Mouse (Mus musculus): ENCODE measurements around the gene D7Ertd443e.
A peak's percentile ranks its signal among the peaks of the same experiment; 100 is the strongest.

D7Ertd443e gene

GRCm38 (mm10) chr7:134289611-134290301 lies 95.7 kb downstream of the D7Ertd443e start:
- DNase-seq (ENCODE audit: low read depth, low spot score) = no peak

DNA sequence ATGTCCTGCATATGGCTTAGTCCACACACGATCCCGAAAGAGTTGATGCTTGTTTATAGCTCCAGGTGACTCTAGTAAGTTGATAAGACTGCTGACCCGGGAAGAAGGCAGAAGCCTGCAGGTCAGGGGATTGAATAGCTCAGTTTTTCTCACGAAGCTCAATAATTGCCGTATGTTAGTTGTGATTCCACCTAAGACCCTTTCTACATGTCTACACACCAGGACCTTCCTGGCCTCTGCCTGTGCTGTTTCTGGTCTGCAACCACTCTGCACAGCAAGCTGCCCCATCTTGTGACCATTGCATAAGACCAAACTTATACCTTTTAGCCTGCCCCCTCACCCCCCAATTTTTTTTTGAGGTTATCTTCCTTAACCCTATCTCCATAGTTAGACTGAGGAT lies 96.3 kb downstream of the D7Ertd443e start:
- DNase-seq (ENCODE audit: low read depth, low spot score) = no peak

- DNase-seq (ENCODE audit: low read depth, low spot score) = peak; percentile 21
These were observed 97.8 kb downstream of the D7Ertd443e start for GRCm38 (mm10) chr7:134287570-134288222.

DNA sequence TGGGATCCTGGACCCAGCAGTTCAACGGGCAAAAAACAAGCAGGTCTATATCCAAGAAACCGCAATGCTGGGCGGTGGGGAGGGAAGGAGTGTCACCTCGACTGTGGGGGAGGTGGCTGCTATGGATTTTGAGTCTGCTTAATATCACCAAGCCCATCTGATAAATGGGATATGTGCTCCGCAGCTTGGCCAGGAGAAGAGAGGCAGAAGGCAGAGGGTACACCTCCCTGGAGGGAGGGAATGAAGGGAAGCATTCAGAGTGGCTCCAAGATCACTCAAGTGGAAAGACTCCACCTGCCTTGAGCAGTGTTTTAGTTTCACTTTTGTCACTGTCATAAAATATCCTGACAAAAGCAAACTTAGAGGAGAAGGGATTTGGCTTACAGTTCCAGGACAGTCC lies 112.5 kb downstream of the D7Ertd443e start:
- peak; percentile 15 for DNase-seq (ENCODE audit: low read depth, low spot score)

- no peak for DNase-seq (ENCODE audit: low read depth, low spot score)
These were observed 113.0 kb downstream of the D7Ertd443e start for GRCm38 (mm10) chr7:134272421-134272820.

GRCm38 (mm10) chr7:134265783-134266182 lies 119.7 kb downstream of the D7Ertd443e start:
- no peak for DNase-seq (ENCODE audit: low read depth, low spot score)

DNA sequence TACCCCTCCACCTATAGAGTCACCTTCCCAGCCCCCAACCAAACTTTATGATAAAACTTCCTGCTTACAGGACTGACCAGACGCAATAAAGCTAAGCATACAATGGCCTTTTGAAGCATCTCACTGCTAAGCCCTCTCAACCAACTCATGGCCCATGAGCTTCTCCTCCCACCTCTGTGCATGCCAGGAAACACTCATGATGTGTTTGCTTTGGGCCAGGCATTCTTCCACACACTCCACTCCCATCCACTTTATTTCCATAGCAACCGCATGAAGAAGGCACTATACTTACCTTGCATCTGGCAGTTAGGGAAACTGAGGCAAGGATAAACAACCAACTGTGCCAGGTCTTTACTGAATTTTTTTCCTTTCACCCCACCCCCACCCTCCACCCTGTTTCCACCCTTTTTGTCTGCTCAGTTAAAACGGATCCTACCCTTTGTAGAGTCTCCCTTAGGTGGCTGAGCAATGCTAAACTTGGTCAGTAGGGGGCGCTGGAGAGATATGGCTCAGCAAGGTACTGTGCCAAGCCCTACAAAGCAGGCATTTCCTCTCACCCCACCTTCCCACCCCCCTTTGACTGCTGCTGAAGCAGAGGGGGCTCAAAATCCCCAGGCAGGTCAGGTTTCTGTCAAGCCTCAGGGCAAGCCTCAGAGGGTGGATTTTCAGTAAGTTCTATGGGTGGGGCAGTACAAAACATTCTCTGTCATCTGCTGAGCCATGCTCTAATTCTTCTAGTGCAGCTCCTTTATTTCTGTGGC lies 122.1 kb downstream of the D7Ertd443e start:
- DNase-seq (ENCODE audit: low read depth, low spot score) = peak; percentile 68

DNA sequence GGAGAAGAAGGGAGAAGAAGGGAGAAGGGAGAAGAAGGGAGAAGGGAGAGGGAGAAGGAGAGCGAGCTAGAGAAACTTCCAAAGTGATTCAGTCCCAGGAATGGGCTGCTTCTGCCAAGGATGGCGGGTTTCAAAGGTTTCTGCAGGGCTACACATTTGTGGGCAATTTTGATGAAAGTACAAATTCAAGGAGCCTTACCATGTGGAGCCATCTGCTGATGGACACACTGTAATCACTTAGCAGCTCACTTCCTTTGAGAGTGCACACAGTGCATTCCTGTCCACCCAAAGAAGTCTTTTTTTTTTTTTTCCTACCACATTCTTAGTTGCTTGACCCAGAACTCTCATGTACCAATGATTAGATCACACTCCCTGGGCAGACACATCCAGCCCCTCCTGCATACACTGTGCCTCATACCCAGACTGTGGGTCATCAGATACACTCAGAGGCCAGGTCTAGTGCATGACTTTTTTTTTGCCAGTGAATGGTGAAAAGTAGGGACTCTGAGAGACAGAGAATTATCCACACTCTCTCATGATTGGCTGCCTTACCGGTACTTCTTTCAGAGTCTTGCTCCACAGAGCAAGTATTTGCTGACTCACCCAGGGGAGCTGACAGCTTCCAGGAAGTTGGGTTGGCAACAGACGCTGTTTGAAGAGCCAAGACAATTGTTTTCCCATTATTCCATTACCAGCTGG lies 124.3 kb downstream of the D7Ertd443e start:
- peak; percentile 50 for DNase-seq (ENCODE audit: low read depth, low spot score)

DNA sequence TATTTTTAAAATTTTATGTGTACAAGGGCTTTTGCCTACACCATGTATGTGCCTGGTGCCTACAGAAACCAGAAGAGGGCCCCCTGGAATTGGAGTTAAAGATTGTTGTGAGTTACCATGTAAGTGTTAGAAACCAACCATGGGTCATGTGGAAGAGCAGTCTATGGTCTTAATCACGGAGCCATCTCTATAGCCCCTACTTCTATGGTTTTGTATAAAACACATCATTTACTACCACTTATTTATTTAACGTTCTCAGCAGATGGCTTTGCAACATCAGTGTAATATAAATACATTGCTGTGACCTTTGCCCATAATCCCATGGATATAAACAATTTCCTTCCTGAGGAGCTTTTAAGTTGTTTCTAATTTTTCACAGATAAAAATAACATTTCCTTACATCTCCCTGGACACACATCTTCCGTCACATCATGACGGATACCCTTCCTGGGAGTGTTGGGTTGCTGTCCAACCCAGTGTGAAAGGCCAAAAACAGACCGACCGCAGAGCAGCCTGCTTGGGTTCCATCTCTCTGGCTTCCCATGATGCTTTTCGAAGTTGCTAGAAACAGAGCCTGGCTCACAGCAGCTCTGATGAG lies 135.1 kb downstream of the D7Ertd443e start:
- no peak for DNase-seq (ENCODE audit: low read depth, low spot score)

GRCm38 (mm10) chr7:134248041-134248440 lies 137.4 kb downstream of the D7Ertd443e start:
- DNase-seq (ENCODE audit: low read depth, low spot score) = no peak

- DNase-seq (ENCODE audit: low read depth, low spot score) = no peak
These were observed 138.8 kb downstream of the D7Ertd443e start for GRCm38 (mm10) chr7:134246624-134247023.

GRCm38 (mm10) chr7:134242773-134243172 lies 142.7 kb downstream of the D7Ertd443e start:
- DNase-seq (ENCODE audit: low read depth, low spot score) = no peak

DNA sequence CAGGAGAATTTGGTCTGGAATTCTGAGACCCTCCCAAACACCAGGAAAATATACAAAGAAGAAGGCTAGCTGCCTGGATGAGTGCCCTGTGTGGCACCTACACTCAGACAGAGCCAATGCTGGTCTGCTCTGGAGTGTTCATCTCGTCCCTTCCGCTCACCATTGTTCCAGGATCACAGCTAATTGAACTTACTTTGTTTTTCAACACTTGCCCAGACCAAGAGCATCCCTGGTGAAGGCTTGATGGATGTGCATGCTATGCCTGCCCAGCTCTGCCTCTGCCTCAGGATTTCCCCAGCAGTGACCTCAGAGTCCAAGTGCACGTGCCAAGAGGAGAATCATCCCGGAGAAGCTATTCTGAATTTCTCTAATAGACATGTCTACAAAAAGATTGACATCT lies 144.2 kb downstream of the D7Ertd443e start:
- DNase-seq (ENCODE audit: low read depth, low spot score) = no peak

DNA sequence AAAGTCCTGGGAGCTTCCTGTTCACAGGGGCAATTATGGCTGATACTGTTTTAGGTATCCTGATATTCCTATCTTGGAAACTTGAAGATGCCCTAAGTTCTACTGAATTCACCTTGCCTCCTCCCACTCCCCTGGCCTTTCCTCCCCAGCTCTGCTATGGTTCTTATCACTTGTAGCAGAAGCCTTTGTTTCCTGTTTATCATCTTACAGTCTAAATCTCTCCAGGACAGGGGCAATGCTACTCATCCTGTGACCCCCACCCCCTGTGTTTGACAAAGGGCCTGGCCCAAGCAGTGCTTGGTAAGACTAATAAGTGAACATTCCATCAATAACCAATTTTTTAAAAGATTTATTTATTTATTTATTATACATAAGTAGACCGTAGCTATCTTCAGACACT lies 144.9 kb downstream of the D7Ertd443e start:
- no peak for DNase-seq (ENCODE audit: low read depth, low spot score)

- no peak for DNase-seq (ENCODE audit: low read depth, low spot score)
These were observed 146.6 kb downstream of the D7Ertd443e start for GRCm38 (mm10) chr7:134238863-134239262.

DNA sequence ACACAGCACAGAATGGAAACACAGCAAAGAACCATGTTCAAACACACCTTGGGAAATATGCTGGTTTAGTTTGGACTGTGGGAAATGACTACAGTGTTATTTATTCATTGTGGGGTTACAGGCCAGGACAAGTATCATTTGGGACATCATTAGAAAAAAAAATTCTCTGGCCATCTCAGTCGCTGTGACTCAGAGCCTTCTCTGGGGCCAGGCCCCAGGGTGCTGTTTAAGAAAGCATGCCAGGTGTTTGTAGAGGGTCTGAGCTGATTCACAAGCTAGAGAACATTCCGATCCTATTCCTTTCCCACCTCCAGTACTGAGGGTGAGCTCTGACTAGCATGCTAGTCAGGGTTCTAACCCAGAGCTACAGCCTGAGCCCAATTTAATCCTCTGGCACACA lies 148.1 kb downstream of the D7Ertd443e start:
- DNase-seq (ENCODE audit: low read depth, low spot score) = no peak

- DNase-seq (ENCODE audit: low read depth, low spot score) = no peak
These were observed 148.7 kb downstream of the D7Ertd443e start for GRCm38 (mm10) chr7:134236727-134237126.

DNA sequence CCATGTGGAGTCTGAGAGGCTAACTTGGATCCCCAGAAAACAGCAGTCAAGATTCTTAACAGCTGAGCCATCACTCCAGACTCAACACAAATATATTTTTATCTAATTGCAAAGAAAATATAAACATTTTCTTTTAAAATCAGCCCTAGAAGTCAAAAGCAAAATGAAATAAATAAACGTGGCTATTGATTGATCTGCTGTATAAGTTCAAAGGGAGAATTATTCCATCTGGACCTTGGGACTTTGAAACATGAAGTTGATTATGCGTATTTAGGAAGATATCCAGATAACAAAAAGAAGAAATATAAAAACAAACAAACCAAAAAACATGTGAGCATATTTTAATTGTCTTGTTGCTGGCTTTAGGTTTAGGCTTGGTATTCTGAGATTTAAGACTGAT lies 149.9 kb downstream of the D7Ertd443e start:
- no peak for DNase-seq (ENCODE audit: low read depth, low spot score)

DNA sequence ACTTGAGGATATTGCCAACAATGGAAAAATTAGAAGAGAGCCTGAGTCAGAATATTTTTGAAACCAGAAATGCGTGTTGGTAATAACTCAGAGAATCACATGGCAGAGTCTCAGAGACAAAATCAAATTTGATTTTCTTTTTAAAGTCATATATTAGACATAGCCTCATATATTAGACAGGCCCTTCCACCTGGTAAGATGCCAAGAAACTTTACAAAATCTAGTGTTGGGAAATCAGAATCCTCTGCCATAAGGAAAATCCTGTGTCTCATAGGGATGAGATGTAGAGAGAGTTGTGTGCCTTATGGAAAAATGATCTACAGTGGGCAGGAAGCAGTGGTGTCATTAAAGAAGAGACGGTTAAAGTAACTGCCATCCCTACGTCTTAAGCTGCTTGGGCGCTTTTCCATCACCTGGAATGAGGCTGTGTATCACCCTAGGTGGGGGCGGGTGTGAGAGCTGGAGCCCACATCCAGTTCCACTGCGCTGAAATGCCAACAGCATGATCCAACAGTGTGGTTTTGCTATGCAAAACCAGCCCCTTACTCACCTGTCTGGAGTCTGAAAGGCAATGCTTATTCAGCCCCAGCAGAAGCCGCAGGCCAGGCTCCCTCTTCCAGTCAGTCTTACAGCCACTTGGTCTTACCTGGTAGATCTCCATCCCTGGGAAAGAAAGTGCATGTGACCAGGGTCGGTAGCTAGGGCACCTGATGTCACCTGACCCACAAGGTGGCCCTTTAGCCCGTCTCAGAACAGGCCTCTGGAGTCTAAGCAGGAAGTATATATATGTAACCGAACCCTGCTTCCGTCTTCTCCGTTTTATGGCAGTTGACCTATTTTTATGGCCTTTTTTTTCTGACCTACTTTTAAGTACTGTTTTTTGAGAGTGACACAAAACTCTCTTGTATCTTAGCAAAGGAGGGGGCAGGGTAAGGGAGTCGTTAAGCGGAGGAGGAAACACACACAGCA lies 153.8 kb downstream of the D7Ertd443e start, which contains the start of gene Adam12:
Adam12 (minus strand) TSS at position 769 of the 969 bp plus-strand sequence.
- DNase-seq (ENCODE audit: low read depth, low spot score) = no peak

GRCm38 (mm10) chr7:134230708-134231107 lies 154.8 kb downstream of the D7Ertd443e start:
- DNase-seq (ENCODE audit: low read depth, low spot score) = no peak
